ENCODE assay signal across 10 mouse cellular contexts in the genomic region with DNA sequence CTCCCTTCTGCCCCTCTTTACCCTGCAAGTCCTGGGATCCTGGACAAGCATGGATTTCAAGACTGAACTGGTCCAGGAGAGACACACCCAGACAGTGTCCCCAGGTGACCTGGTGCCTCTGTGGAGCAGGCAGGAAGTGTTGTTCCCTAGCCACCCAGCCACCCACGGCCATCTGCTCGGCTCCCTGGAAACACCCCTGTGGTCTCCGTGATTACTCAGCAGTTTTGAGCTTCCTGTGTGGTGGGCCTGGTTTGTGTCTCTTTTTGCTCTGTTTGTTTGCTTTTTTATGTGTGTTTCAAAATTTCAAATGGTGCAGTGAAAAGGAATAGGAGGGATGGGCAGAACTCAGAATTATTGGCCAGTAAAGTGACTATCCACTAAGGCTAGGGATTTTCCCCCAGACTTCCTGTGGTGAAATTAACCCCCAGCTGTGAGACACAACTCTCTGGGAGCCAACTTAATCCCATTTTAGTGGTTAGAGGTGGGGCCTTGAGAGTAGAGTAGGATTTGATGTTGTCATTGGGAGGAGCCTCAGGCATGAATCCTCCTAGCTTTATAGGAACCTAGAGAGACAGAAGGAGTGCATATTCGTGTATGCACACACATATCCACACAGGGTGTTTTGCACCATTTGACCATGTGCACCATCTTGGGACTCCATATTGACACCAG. TPM values are rescaled to one million over a fixed set of nuclear protein-coding genes. Genes with fewer than 3 reads are reported as not detected.
DNase-seq lines count a peak whose midpoint lies in the region; ATAC-seq lines count a peak whose summit lies in the region.
"Had no signal": no experiment of that assay in that cellular context is flagged by ENCODE, and none has a peak within 500 bp of the region (broad histone marks: within the 10 kb centered on the region; RNA-seq: fewer than 3 reads in every experiment).

No protein-coding gene starts in this region.

- ATAC-seq in activated CD4-positive, CD25-positive, alpha-beta regulatory T cell, adult 4 months = peak; percentile 36
- no peak for ATAC-seq in erythroblast, adult 5-6 weeks (replicated peaks; ENCODE audit: low FRiP score, poor library complexity, severe bottlenecking)
- ATAC-seq: forebrain, embryonic 16.5 days; midbrain, embryonic 13.5 days had no signal

- peak; percentile 20 for DNase-seq in lung, postnatal 10 days
- DNase-seq in lung, postnatal 36 days = no peak
- DNase-seq in layer of hippocampus, postnatal 10 days (ENCODE audit: low spot score in 2 of 2) = peak; percentile 19 to 35
- DNase-seq in thymus, postnatal 14 days = peak; percentile 10
- no peak for DNase-seq in spleen, postnatal 14 days (ENCODE audit: low spot score in 2 of 2)
- no peak for DNase-seq in lung, adult 18-20 months

RNA-seq across cellular contexts. Expression of a gene that starts 59.7 kb away (rescaled TPM):
- polyA plus RNA-seq in activated CD4-positive, CD25-positive, alpha-beta regulatory T cell, adult 4 months (2017; shearing (Covaris generic)) = not detected
- total RNA-seq in layer of hippocampus, postnatal 10 days (2021) = 10 to 100 TPM; 49.9 to 51.5 TPM
- total RNA-seq in erythroblast, adult 5-6 weeks (2015; ENCODE audit: low replicate concordance) = 0.19 and 1.5 TPM in 2 replicates
- total RNA-seq in erythroblast, adult 5-6 weeks (2017; ENCODE audit: low replicate concordance) = 0.60 and 3.3 TPM in 2 replicates

Comparison
In these comparisons a context has a peak if more than half of its experiments do, and no peak if none do; other contexts are left out.
1. DNase-seq: peak in lung, postnatal 10 days (single experiment), layer of hippocampus, postnatal 10 days (2 of 2) and thymus, postnatal 14 days (single experiment); none in lung, postnatal 36 days (single experiment), spleen, postnatal 14 days (0 of 2) and lung, adult 18-20 months (0 of 2).
2. RNA of a gene that starts 59.7 kb away (total RNA-seq): 49.9 to 51.5 TPM in layer of hippocampus, postnatal 10 days; 0.19 to 3.3 TPM in erythroblast, adult 5-6 weeks; every median in the first group is over 10 times any median in the second.